Mouse (Mus musculus): ENCODE results near the gene Sbno1. TPM values are rescaled to one million over a fixed set of nuclear protein-coding genes. Genes with fewer than 3 reads are reported as not detected.

Gene Sbno1
- total and polyA plus RNA-seq, 3 experiments: 32.4 to 500 (median 38.8) TPM

DNA sequence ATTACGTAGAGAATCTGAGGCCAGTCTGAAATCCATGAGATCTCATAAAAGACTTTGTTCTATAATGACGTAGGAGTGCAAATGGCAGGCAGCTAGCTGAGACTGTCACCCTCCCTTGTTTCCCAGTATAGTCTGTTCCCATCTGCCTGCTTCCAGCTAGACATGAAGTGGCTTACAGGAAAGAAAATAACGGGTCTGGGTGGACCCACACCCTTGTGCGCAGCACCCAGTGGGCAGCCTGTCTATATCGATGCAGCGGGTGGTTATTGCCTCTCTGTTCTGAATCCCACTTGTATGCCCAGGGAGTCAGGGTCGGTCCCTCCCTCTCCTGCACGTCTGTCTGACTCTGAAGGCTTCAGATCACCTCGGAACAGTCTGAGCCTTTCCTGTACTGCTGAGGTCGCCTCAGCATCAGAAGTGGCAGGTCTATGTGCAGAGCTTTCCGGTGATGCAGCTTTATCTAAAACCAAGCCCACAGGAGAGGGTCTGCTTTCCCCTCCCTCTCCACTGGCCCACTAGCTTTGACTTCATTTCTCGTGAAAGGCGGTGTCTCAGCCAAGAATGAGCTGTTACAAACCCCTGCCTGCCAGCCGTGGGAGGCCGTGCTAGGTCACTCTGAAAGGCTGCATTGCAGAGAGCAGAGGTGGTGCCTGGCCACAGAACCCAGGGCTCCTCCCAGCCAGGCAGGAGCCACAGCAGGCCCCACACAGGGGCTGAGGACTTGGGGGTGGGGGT is 26.9 kb upstream of the Sbno1 start:
- no peak overlapping the region for H3K4me3 ChIP-seq (ENCODE audit: control insufficient read depth in 1 of 2, insufficient read depth in 1 of 2, low read depth in 2 of 2, low read length in 2 of 2)
- DNase-seq (ENCODE audit: low read depth, low spot score): no peak
- peaks cover 19% of the 10 kb centered on the region for H3K79me2 ChIP-seq (ENCODE audit: control insufficient read depth, insufficient read depth, low read length, poor library complexity)
- no peak overlapping the region for H3K27ac ChIP-seq (ENCODE audit: control insufficient read depth, low read depth, low read length)
- H3K9ac ChIP-seq (ENCODE audit: control insufficient read depth, low read depth, low read length, poor library complexity, severe bottlenecking): no peak overlapping the region
- H3K9me3 ChIP-seq (replicated peaks; ENCODE audit: insufficient read depth, low read length): no peaks in the 10 kb centered on the region
- H3K4me1 ChIP-seq (ENCODE audit: control insufficient read depth in 1 of 2, insufficient read depth in 2 of 2, low read length in 2 of 2): peaks cover 0 to 3% of the 10 kb centered on the region in 2 experiments; a peak in 1 of 4 replicates
- no peaks in the 10 kb centered on the region for H3K27me3 ChIP-seq (ENCODE audit: control insufficient read depth in 1 of 2, insufficient read depth in 2 of 2, low read length in 2 of 2)
- peaks cover 13 to 25% of the 10 kb centered on the region in 2 experiments for H3K36me3 ChIP-seq (ENCODE audit: control insufficient read depth in 1 of 2, insufficient read depth in 2 of 2, low read length in 2 of 2)
- TF ChIP-seq JUND (IDR thresholded peaks at IDR 0.05; ENCODE audit: low read depth, low read length) (no peak), SMC3 (IDR thresholded peaks at IDR 0.05; ENCODE audit: low read depth, low read length) (no peak), TCF12 (IDR thresholded peaks at IDR 0.05; ENCODE audit: low read depth, low read length) (no peak), HCFC1 (IDR thresholded peaks at IDR 0.05; ENCODE audit: low read depth, low read length) (no peak), MEF2A (IDR thresholded peaks at IDR 0.05; ENCODE audit: extremely low read depth, insufficient replicate concordance, low read depth, low read length, poor library complexity, severe bottlenecking) (no peak), TBP (IDR thresholded peaks at IDR 0.05; ENCODE audit: low read depth, low read length) (no peak), MYB (IDR thresholded peaks at IDR 0.05; ENCODE audit: low read depth, low read length) (no peak), RCOR1 (IDR thresholded peaks at IDR 0.05; ENCODE audit: low read depth, low read length) (no peak), POLR2A (IDR thresholded peaks at IDR 0.05; ENCODE audit: control insufficient read depth in 1 of 2, insufficient read depth in 1 of 2, low read depth in 1 of 2, low read length in 2 of 2, poor library complexity in 1 of 2) (no peak), USF2 (IDR thresholded peaks at IDR 0.05; ENCODE audit: borderline replicate concordance in 1 of 2, insufficient read depth in 1 of 2, low read depth in 1 of 2, low read length in 2 of 2) (no peak), ELF1 (IDR thresholded peaks at IDR 0.05; ENCODE audit: low read depth, low read length) (no peak), GABPA (IDR thresholded peaks at IDR 0.05; ENCODE audit: low read depth, low read length) (no peak), BHLHE40 (IDR thresholded peaks at IDR 0.05; ENCODE audit: borderline replicate concordance, low read depth, low read length) (no peak), POLR2AphosphoS5 (IDR thresholded peaks at IDR 0.05; ENCODE audit: borderline replicate concordance, low read depth, low read length) (no peak)

DNA sequence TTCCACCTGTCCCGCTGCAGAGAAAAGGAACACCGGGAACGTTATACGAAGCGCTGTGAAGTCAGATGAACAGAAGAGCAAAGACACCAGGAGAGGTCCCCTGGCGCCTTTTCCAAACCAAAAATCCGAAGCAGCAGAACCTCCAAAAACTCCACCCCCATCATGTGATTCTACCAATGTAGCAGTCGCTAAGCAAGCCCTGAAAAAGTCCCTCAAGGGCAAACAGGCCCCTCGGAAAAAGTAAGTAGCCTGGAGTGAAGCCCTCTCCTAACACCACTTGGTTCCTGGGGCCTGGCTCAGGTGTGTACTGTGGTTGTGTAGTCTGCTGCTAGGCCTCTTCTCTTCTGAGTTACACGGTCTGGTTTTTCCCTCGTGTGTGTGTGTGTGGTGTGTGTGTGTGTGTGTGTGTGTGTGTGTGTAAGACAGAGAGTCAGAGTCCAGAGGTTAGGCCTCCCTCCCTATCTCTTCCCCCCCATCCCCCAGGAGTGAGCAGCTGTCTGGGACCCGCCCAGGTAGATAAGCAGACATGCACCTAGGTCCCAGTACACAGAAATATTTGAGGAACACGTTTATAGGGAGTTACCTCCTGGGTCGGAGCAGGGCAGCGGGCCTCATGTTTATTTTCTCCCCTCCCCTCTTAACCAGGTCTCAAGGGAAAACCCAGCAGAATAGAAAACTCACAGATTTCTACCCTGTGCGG is 25.0 kb upstream of the Sbno1 start:
- Histone ChIP-seq H3K9ac (ENCODE audit: control insufficient read depth, low read depth, low read length, poor library complexity, severe bottlenecking) (no peak overlapping the region), H3K79me2 (ENCODE audit: control insufficient read depth, insufficient read depth, low read length, poor library complexity) (peaks cover 38% of the 10 kb centered on the region), H3K27me3 (ENCODE audit: control insufficient read depth in 1 of 2, insufficient read depth in 2 of 2, low read length in 2 of 2) (no peaks in the 10 kb centered on the region), H3K9me3 (replicated peaks; ENCODE audit: insufficient read depth, low read length) (no peaks in the 10 kb centered on the region), H3K36me3 (ENCODE audit: control insufficient read depth in 1 of 2, insufficient read depth in 2 of 2, low read length in 2 of 2) (peaks cover 24 to 27% of the 10 kb centered on the region in 2 experiments), H3K4me3 (ENCODE audit: control insufficient read depth in 1 of 2, insufficient read depth in 1 of 2, low read depth in 2 of 2, low read length in 2 of 2) (no peak overlapping the region), H3K27ac (ENCODE audit: control insufficient read depth, low read depth, low read length) (no peak overlapping the region), H3K4me1 (ENCODE audit: control insufficient read depth in 1 of 2, insufficient read depth in 2 of 2, low read length in 2 of 2) (peaks cover 3 to 15% of the 10 kb centered on the region in 2 experiments; a peak in 3 of 4 replicates)
- no peak for DNase-seq (ENCODE audit: low read depth, low spot score)
- no peak for TF ChIP-seq POLR2A (IDR thresholded peaks at IDR 0.05; ENCODE audit: control insufficient read depth in 1 of 2, insufficient read depth in 1 of 2, low read depth in 1 of 2, low read length in 2 of 2, poor library complexity in 1 of 2)
- TF ChIP-seq EP300 (IDR thresholded peaks at IDR 0.05; ENCODE audit: low read depth in 1 of 2, low read length in 2 of 2): peak in 1 of 2 experiments; percentile 8; a peak in 1 of 4 replicates
- no peak for TF ChIP-seq TCF12 (IDR thresholded peaks at IDR 0.05; ENCODE audit: low read depth, low read length)
- no peak for TF ChIP-seq USF1 (IDR thresholded peaks at IDR 0.05; ENCODE audit: low read depth, low read length)
- no peak for TF ChIP-seq POLR2AphosphoS5 (IDR thresholded peaks at IDR 0.05; ENCODE audit: borderline replicate concordance, low read depth, low read length)
- TF ChIP-seq ZC3H11A (IDR thresholded peaks at IDR 0.05; ENCODE audit: low read depth, low read length): no peak
- no peak for TF ChIP-seq TBP (IDR thresholded peaks at IDR 0.05; ENCODE audit: low read depth, low read length)
- TF ChIP-seq TAL1 (IDR thresholded peaks at IDR 0.05; ENCODE audit: low read length): 0 out of 2 replicates have a peak, but pooled peaks have one; percentile 7
- TF ChIP-seq KAT2A (conservative IDR thresholded peaks at IDR 0.05; ENCODE audit: low read depth, low read length): no peak
- no peak for TF ChIP-seq GABPA (IDR thresholded peaks at IDR 0.05; ENCODE audit: low read depth, low read length)
- no peak for TF ChIP-seq MYC (IDR thresholded peaks at IDR 0.05; ENCODE audit: low read depth, low read length)
- TF ChIP-seq MAFK (IDR thresholded peaks at IDR 0.05; ENCODE audit: borderline replicate concordance, low read depth, low read length): no peak
- TF ChIP-seq SMC3 (IDR thresholded peaks at IDR 0.05; ENCODE audit: low read depth, low read length): no peak

Measured in MEL (cell line).